Mouse (Mus musculus) stomach, embryonic 15.5 days (tissue): Measurements from ENCODE around the gene Cyp2c23. TPM values are rescaled to one million over a fixed set of nuclear protein-coding genes. Genes with fewer than 3 reads are reported as not detected.
A peak's percentile ranks its signal among the peaks of the same experiment; 100 is the strongest.

ENCODE experiments used
- ATAC-seq: fragments of 200-750 bp; cut with Nextera tagmentation; 2 replicates; pipeline ENCODE4 v1.8.0; 2017; ENCODE audit warnings: low read depth, moderate number of reproducible peaks, moderate TSS enrichment; ENCODE audit not compliant: insufficient read depth, low FRiP score
- H3K27ac ChIP-seq: fragments of 300-500 bp; sonication (generic); 2 replicates; pipeline ENCODE4 v1.5.1; 2015; ENCODE audit warnings: mild to moderate bottlenecking, inconsistent platforms
- H3K27me3 ChIP-seq: fragments of 300-500 bp; sonication (generic); replicated peaks from 2 replicates; pipeline ENCODE4 v1.6.1; 2015; ENCODE audit warnings: inconsistent platforms
- H3K36me3 ChIP-seq: fragments of 300-500 bp; sonication (generic); 2 replicates; pipeline ENCODE4 v1.6.1; 2015; ENCODE audit warnings: inconsistent platforms
- H3K4me1 ChIP-seq: fragments of 300-500 bp; sonication (generic); 2 replicates; pipeline ENCODE4 v1.6.1; 2015; ENCODE audit warnings: inconsistent platforms
- H3K4me2 ChIP-seq: fragments of 300-500 bp; sonication (generic); 2 replicates; pipeline ENCODE4 v1.6.1; 2015; ENCODE audit warnings: mild to moderate bottlenecking, inconsistent platforms
- H3K4me3 ChIP-seq: fragments of 300-500 bp; sonication (generic); replicated peaks from 2 replicates; pipeline ENCODE4 v1.5.1; 2015; ENCODE audit warnings: inconsistent platforms
- H3K9ac ChIP-seq: fragments of 300-500 bp; sonication (generic); 2 replicates; pipeline ENCODE4 v1.6.1; 2015; ENCODE audit warnings: inconsistent platforms
- H3K9me3 ChIP-seq: fragments of 300-500 bp; sonication (generic); 2 replicates; pipeline ENCODE4 v1.6.1; 2016; ENCODE audit warnings: inconsistent platforms
- WGBS: fragments of 180-500 bp; shearing (Covaris S2); methylation state at CpG from one replicate; pipeline ENCODE4 v1.1.7; 2015; 5-methylcytosine and 5-hydroxymethylcytosine counted together
- polyA plus RNA-seq: library from polyadenylated mRNA; unstranded; fragments of >200 nt; fragmentation: Nextera tagmentation; extraction: Ambion mirVana; gene quantifications from 2 replicates; pipeline ENCODE4 v1.2.1, GENCODE M21; 2015

The Cyp2c23 gene
- polyA plus RNA-seq, 1 experiment from 2014 or later: 3.4 TPM

DNA sequence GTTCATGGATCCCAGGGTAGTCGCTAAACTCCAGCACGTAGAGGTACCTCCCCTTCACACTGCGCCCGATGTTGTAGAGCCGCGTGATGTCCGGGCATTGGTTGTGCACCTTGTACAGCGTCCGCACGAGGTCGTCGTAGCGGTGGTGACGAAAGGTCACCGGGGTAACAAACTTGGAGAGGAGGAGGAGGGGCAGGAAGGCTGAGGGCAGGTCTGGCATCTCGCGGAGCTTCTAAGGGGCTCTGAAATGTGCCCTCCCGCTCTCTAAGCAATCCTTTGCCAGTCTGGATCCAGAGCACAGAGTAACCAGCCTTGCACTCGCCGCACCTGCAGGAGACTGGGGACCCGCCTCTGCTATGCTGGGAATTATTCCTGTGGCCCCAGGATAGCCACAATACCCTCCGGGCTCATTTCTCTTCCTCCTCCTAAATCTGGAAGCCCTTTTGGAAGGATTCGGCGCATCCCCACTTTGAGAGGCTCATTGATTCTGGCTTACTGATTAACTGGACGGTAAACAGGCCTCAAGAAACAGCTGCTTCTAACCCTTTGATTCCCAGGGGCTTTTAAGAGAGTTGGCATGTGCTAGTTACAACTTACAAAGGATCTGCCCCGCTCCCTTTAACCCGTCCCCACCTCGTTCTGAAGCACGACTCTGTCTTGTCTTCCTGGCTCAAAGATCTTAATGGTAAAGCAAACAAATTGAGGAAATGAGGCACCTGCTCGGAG, 42.8 kb downstream of the Cyp2c23 start, which contains the start of gene Cpn1:
TSS of gene Cpn1 (minus strand) at position 488 of the 726 bp plus-strand sequence.
- Histone ChIP-seq H3K27ac (peak within 1 kb of the TSS; percentile 55; the same call in 1 of the 2 replicates), H3K9me3 (no peaks in the 10 kb centered on the region), H3K9ac (no peak within 1 kb of the TSS), H3K4me2 (peak within 1 kb of the TSS; percentile 44), H3K36me3 (no peaks in the 10 kb centered on the region), H3K4me3 (peak within 1 kb of the TSS; percentile 33), H3K4me1 (no peaks in the 10 kb centered on the region), H3K27me3 (no peaks in the 10 kb centered on the region)
- WGBS: 22% methylated on average over 30 of the region's 30 CpGs
- ATAC-seq: peak; percentile 77

DNA sequence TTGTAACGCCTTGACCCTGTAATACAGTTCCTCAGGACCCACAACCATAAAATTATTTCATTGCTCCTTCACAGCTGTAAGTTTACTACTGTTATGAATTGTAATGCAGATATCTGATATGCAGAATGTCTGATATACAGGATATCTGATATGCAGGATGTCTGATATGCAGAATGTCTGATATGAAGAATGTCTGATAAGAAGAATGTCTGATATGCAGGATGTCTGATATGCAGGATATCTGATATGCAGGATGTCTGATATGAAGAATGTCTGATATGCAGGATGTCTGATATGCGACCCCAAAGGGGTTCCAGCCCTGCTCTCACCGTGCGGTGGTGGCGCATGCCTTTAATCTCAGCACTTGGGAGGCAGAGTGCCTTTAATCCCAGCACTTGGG, 47.0 kb downstream of the Cyp2c23 start:
- Histone ChIP-seq H3K36me3 (no peaks in the 10 kb centered on the region), H3K9me3 (no peaks in the 10 kb centered on the region), H3K27me3 (no peaks in the 10 kb centered on the region), H3K27ac (no peak overlapping the region), H3K4me3 (no peak overlapping the region), H3K9ac (no peak overlapping the region), H3K4me2 (no peak overlapping the region), H3K4me1 (no peaks in the 10 kb centered on the region)
- no peak for ATAC-seq
- WGBS: 87% methylated on average over 5 of the region's 5 CpGs

GRCm38 (mm10) chr19:43980711-43981110, 48.3 kb downstream of the Cyp2c23 start:
- H3K4me3 ChIP-seq: no peak overlapping the region
- H3K4me2 ChIP-seq: no peak overlapping the region
- H3K27me3 ChIP-seq: no peaks in the 10 kb centered on the region
- WGBS: 91% methylated on average over 17 of the region's 17 CpGs
- no peaks in the 10 kb centered on the region for H3K9me3 ChIP-seq
- no peak overlapping the region for H3K9ac ChIP-seq
- H3K36me3 ChIP-seq: no peaks in the 10 kb centered on the region
- no peak for ATAC-seq
- H3K4me1 ChIP-seq: no peaks in the 10 kb centered on the region
- H3K27ac ChIP-seq: no peak overlapping the region

DNA sequence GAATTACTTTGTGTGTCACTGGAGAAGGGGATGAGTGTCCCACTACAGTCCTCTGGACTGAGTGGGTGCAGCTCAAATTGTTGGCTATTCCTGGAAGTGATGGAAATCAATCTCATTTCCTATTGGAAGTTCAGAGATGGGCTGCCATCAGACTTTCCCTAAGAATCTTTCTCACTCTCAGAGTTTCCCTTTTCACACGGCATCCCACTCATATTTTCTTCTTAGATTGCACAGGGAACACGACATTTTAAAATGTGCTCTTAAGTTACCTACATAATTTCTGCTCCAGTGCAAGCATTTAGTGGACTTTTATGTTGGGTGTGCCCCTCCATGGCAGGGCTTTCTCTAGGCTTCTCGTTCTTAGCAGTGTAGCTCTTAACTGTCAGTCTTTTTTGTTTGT, 51.2 kb downstream of the Cyp2c23 start:
- Histone ChIP-seq H3K9ac (no peak overlapping the region), H3K9me3 (no peaks in the 10 kb centered on the region), H3K27ac (no peak overlapping the region), H3K4me2 (no peak overlapping the region), H3K27me3 (no peaks in the 10 kb centered on the region), H3K4me1 (no peaks in the 10 kb centered on the region), H3K4me3 (no peak overlapping the region), H3K36me3 (no peaks in the 10 kb centered on the region)
- WGBS: 66% methylated on average over 3 of the region's 3 CpGs
- no peak for ATAC-seq

DNA sequence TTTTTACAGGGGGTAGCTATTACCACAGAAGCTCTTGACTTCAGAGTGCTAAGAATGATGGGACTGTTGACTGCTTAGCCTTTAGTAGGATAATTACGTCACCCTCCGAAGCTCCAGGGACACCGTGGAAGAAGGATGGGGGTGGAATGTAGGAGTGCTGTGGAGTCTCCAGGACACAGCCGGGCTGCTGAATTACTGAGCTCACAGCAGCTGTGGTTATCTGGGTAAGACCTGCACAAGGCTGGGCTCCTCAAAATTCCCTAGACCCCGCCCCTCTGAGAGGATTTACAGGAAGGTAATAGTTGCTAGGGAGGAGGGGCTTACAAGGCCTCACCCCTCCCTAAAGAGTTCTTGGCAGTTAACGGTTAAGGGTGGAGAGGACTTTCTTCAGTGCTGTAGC, 52.3 kb downstream of the Cyp2c23 start:
- no peaks in the 10 kb centered on the region for H3K36me3 ChIP-seq
- no peak for ATAC-seq
- H3K4me1 ChIP-seq: no peaks in the 10 kb centered on the region
- no peaks in the 10 kb centered on the region for H3K27me3 ChIP-seq
- H3K27ac ChIP-seq: no peak overlapping the region
- 52% methylated on average over 6 of the region's 6 CpGs for WGBS
- H3K9me3 ChIP-seq: no peaks in the 10 kb centered on the region
- H3K4me3 ChIP-seq: no peak overlapping the region
- H3K9ac ChIP-seq: no peak overlapping the region
- no peak overlapping the region for H3K4me2 ChIP-seq

- Histone ChIP-seq H3K36me3 (no peaks in the 10 kb centered on the region), H3K9me3 (no peaks in the 10 kb centered on the region), H3K4me2 (no peak overlapping the region), H3K27ac (no peak overlapping the region), H3K27me3 (no peaks in the 10 kb centered on the region), H3K4me3 (no peak overlapping the region), H3K9ac (no peak overlapping the region), H3K4me1 (no peaks in the 10 kb centered on the region)
- 83% methylated on average over 6 of the region's 6 CpGs for WGBS
- ATAC-seq: no peak
Observed at GRCm38 (mm10) chr19:43974221-43974620, 54.8 kb downstream of the Cyp2c23 start.

- Histone ChIP-seq H3K27ac (no peak overlapping the region), H3K9me3 (no peaks in the 10 kb centered on the region), H3K4me1 (no peaks in the 10 kb centered on the region), H3K9ac (no peak overlapping the region), H3K36me3 (no peaks in the 10 kb centered on the region), H3K4me3 (no peak overlapping the region), H3K27me3 (no peaks in the 10 kb centered on the region), H3K4me2 (no peak overlapping the region)
- 72% methylated on average over 9 of the region's 9 CpGs for WGBS
- ATAC-seq: no peak
Observed at GRCm38 (mm10) chr19:43973711-43974110, 55.3 kb downstream of the Cyp2c23 start.

GRCm38 (mm10) chr19:43972129-43972528, 56.9 kb downstream of the Cyp2c23 start:
- no peaks in the 10 kb centered on the region for H3K4me1 ChIP-seq
- 89% methylated on average over 8 of the region's 8 CpGs for WGBS
- H3K27me3 ChIP-seq: no peaks in the 10 kb centered on the region
- no peak overlapping the region for H3K4me2 ChIP-seq
- H3K9ac ChIP-seq: no peak overlapping the region
- no peak for ATAC-seq
- H3K27ac ChIP-seq: no peak overlapping the region
- H3K9me3 ChIP-seq: no peaks in the 10 kb centered on the region
- H3K4me3 ChIP-seq: no peak overlapping the region
- no peaks in the 10 kb centered on the region for H3K36me3 ChIP-seq

GRCm38 (mm10) chr19:43968436-43969026, 60.5 kb downstream of the Cyp2c23 start:
- Histone ChIP-seq H3K9ac (no peak overlapping the region), H3K4me2 (no peak overlapping the region), H3K36me3 (no peaks in the 10 kb centered on the region), H3K9me3 (no peaks in the 10 kb centered on the region), H3K4me3 (no peak overlapping the region), H3K27ac (no peak overlapping the region), H3K4me1 (no peaks in the 10 kb centered on the region), H3K27me3 (no peaks in the 10 kb centered on the region)
- 71% methylated on average over 8 of the region's 11 CpGs for WGBS
- ATAC-seq: no peak

GRCm38 (mm10) chr19:43966481-43966880, 62.5 kb downstream of the Cyp2c23 start:
- 75% methylated on average over 2 of the region's 2 CpGs for WGBS
- no peak for ATAC-seq
- H3K9ac ChIP-seq: no peak overlapping the region
- H3K36me3 ChIP-seq: no peaks in the 10 kb centered on the region
- no peak overlapping the region for H3K4me3 ChIP-seq
- H3K9me3 ChIP-seq: no peaks in the 10 kb centered on the region
- no peak overlapping the region for H3K27ac ChIP-seq
- H3K27me3 ChIP-seq: no peaks in the 10 kb centered on the region
- H3K4me1 ChIP-seq: no peaks in the 10 kb centered on the region
- H3K4me2 ChIP-seq: no peak overlapping the region

GRCm38 (mm10) chr19:43965496-43966085, 63.4 kb downstream of the Cyp2c23 start:
- H3K9me3 ChIP-seq: no peaks in the 10 kb centered on the region
- no peaks in the 10 kb centered on the region for H3K4me1 ChIP-seq
- H3K27me3 ChIP-seq: no peaks in the 10 kb centered on the region
- no peak overlapping the region for H3K9ac ChIP-seq
- no peak overlapping the region for H3K4me3 ChIP-seq
- WGBS: 79% methylated on average over 11 of the region's 11 CpGs
- H3K4me2 ChIP-seq: no peak overlapping the region
- H3K27ac ChIP-seq: no peak overlapping the region
- H3K36me3 ChIP-seq: no peaks in the 10 kb centered on the region
- ATAC-seq: no peak

GRCm38 (mm10) chr19:43962795-43963194, 66.2 kb downstream of the Cyp2c23 start:
- Histone ChIP-seq H3K36me3 (no peaks in the 10 kb centered on the region), H3K9me3 (no peaks in the 10 kb centered on the region), H3K4me1 (no peaks in the 10 kb centered on the region), H3K27ac (no peak overlapping the region), H3K27me3 (no peaks in the 10 kb centered on the region), H3K4me3 (no peak overlapping the region), H3K4me2 (no peak overlapping the region), H3K9ac (no peak overlapping the region)
- ATAC-seq: no peak
- WGBS: 72% methylated on average over 9 of the region's 9 CpGs
